Mouse (Mus musculus) small intestine, adult 2 months (tissue): ENCODE measurements around the gene Plppr3. TPM values are rescaled to one million over a fixed set of nuclear protein-coding genes. Genes with fewer than 3 reads are reported as not detected.
A peak's percentile ranks its signal among the peaks of the same experiment; 100 is the strongest.

Source experiments
- H3K27ac ChIP-seq: fragments of 200-500 bp; 2 replicates; pipeline ENCODE4 v1.5.1; 2012; ENCODE audit warnings: low read depth, low read length, control low read depth, inconsistent platforms; ENCODE audit not compliant: insufficient read depth
- H3K27me3 ChIP-seq: fragments of 200-500 bp; 2 replicates; pipeline ENCODE4 v1.6.1; 2012; ENCODE audit warnings: mild to moderate bottlenecking, moderate library complexity, low read length, inconsistent platforms; ENCODE audit not compliant: control insufficient read depth, insufficient read depth
- H3K36me3 ChIP-seq: fragments of 200-500 bp; 2 replicates; pipeline ENCODE4 v1.6.1; 2012; ENCODE audit warnings: mild to moderate bottlenecking, low read length, control low read depth, inconsistent platforms; ENCODE audit not compliant: control insufficient read depth, insufficient read depth
- H3K4me1 ChIP-seq: fragments of 200-500 bp; 2 replicates; pipeline ENCODE4 v1.6.1; 2012; ENCODE audit warnings: low read length, inconsistent platforms, mixed read lengths; ENCODE audit not compliant: control insufficient read depth, insufficient read depth, insufficient read length
- H3K4me3 ChIP-seq: fragments of 200-500 bp; 2 replicates; pipeline ENCODE4 v1.5.1; 2012; ENCODE audit warnings: low read depth, mild to moderate bottlenecking, control low read depth, inconsistent platforms, low read length, moderate library complexity
- CTCF ChIP-seq: fragments of 200-500 bp; IDR thresholded peaks from 2 replicates; pipeline ENCODE4 v1.5.1; 2012; ENCODE audit warnings: low read depth, mild to moderate bottlenecking, control low read depth, inconsistent platforms, low read length, moderate library complexity, mixed read lengths; ENCODE audit not compliant: insufficient replicate concordance, insufficient read length; ENCODE audit errors: extremely low read depth
- POLR2A ChIP-seq: fragments of 200-500 bp; IDR thresholded peaks from 2 replicates; pipeline ENCODE4 v1.6.1; 2012; ENCODE audit warnings: low read depth, mild to moderate bottlenecking, control low read depth, inconsistent platforms, low read length, moderate library complexity
- WGBS: fragments of 180-500 bp; shearing (Covaris S2); methylation state at CpG from one replicate; pipeline ENCODE4 v1.1.7; 2018; 5-methylcytosine and 5-hydroxymethylcytosine counted together
- polyA plus RNA-seq: library from polyadenylated mRNA; depleted of rRNA; stranded (reverse); fragments of >200 nt; gene quantifications from 2 replicates; pipeline ENCODE4 v1.2.3, GENCODE M21; 2012

The Plppr3 gene
- polyA plus RNA-seq, 1 experiment: 5.3 TPM

GRCm38 (mm10) chr10:79917532-79918100 lies 43.2 kb upstream of the Plppr3 start:
- Histone ChIP-seq H3K4me3 (no peak overlapping the region), H3K27me3 (peaks cover 12% of the 10 kb centered on the region; the same call in 1 of the 2 replicates), H3K36me3 (no peaks in the 10 kb centered on the region), H3K4me1 (peaks cover 30% of the 10 kb centered on the region), H3K27ac (no peak overlapping the region; the same call in 1 of the 2 replicates)
- 79% methylated on average over 5 of the region's 5 CpGs for WGBS
- no peak for TF ChIP-seq POLR2A
- TF ChIP-seq CTCF: no peak

DNA sequence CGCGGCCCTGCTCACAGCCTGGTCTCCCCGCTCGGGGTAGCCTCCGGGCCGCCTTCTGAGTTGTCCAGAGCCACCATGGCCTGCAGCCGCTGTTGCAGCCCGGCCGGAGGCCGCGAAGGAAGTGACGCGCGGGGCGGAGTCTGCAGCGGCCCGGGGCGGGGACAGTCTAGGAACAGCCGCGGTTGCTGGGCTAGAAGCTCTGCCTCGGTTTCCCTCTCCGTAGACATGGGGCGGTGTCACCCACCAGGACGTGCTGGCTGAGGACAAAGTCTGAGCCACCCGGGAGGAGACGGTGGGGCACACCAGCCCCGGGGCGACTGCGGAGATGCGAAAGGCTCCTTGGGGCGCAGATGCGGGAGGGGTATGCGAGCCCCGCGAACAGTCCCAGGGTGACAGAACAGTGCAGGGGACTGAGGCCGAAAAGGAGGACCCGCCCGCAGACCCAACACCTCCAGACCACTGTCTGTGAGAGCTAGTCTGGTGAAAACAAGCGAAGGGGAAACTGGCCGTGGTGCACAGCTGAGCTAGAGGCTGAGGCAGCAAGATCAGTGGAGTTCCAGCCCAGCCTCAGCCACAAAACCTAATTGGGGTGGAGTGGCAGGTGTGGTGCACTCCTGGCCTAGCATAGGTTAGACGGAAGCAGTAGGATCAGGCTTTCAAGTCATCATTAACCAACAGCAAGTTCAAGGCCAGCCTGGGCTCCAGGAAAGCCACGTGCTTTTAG lies 42.5 kb upstream of the Plppr3 start, which contains the start of gene Kiss1r:
Gene Kiss1r, plus strand, starts transcription at position 164 of the 724 bp plus-strand sequence.
- Histone ChIP-seq H3K4me1 (peaks cover 30% of the 10 kb centered on the region), H3K27me3 (peaks cover 12% of the 10 kb centered on the region; the same call in 1 of the 2 replicates), H3K4me3 (peak within 1 kb of the TSS; percentile 77), H3K27ac (peak within 1 kb of the TSS; percentile 31), H3K36me3 (0 out of 2 replicates have a peak, but pooled peaks cover 2% of the 10 kb centered on the region)
- WGBS: 1% methylated on average over 42 of the region's 42 CpGs
- TF ChIP-seq POLR2A (peak; percentile 91), CTCF (no peak)

GRCm38 (mm10) chr10:79916081-79916480 lies 41.6 kb upstream of the Plppr3 start:
- H3K27ac ChIP-seq: no peak overlapping the region
- peaks cover 4% of the 10 kb centered on the region; the same call in 1 of the 2 replicates for H3K27me3 ChIP-seq
- WGBS: 15% methylated on average over 8 of the region's 8 CpGs
- peaks cover 24% of the 10 kb centered on the region for H3K4me1 ChIP-seq
- no peak for TF ChIP-seq CTCF
- no peak for TF ChIP-seq POLR2A
- peak overlapping the region; percentile 77 for H3K4me3 ChIP-seq
- H3K36me3 ChIP-seq: 0 out of 2 replicates have a peak, but pooled peaks cover 2% of the 10 kb centered on the region

- no peak for TF ChIP-seq CTCF
- no peak for TF ChIP-seq POLR2A
- peaks cover 6% of the 10 kb centered on the region; the same call in 1 of the 2 replicates for H3K36me3 ChIP-seq
- WGBS: 20% methylated on average over 7 of the region's 7 CpGs
- no peak overlapping the region for H3K4me3 ChIP-seq
- H3K4me1 ChIP-seq: peaks cover 21% of the 10 kb centered on the region
- H3K27me3 ChIP-seq: no peaks in the 10 kb centered on the region
- 0 out of 2 replicates have a peak overlapping the region, but pooled peaks have one; percentile 34 for H3K27ac ChIP-seq
These were observed 40.6 kb upstream of the Plppr3 start for GRCm38 (mm10) chr10:79914948-79915596.

DNA sequence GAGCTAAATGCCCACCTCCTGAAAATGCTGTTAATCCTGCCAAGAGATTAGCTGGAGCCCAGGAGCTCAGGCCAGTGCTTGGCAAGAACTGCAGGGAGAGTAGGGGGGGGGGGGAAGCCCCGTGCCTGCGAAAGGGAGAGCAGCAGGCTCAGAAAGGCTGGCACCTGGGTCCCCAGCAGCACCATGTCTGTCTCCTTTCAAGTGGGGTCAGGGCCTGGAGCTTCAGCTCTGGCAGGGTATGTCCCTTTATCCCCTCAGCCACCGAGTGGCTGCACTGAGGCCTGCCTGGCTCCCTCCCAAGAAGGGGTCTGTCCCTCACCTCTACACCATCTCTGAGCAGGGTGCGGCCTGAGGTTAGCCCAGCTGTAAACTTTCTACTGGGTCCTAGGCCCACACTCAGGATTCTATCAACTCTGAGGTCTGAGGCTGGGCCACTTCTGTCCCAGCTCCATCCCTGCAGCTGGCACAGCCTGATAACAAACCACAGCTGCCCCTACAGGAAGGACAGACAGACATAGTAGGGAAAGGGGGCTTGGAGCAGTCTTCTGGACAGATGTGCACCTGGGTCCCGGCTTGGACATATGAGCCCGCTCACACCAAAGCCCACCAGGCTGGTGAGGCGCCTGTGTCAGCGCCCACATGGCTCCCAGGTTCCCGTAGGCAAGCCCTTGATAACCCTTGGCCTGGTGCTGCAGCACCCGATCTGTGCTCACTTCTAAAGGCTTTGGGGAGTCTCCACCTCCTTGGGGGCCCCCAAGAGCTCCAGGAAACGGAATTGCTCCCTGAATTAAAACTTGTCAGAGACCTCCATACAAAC lies 39.9 kb upstream of the Plppr3 start:
- TF ChIP-seq POLR2A (no peak), CTCF (no peak)
- 67% methylated on average over 11 of the region's 11 CpGs for WGBS
- no peaks in the 10 kb centered on the region for H3K27me3 ChIP-seq
- peaks cover 6% of the 10 kb centered on the region; the same call in 1 of the 2 replicates for H3K36me3 ChIP-seq
- 0 out of 2 replicates have a peak overlapping the region, but pooled peaks have one; percentile 21 for H3K27ac ChIP-seq
- peaks cover 20% of the 10 kb centered on the region for H3K4me1 ChIP-seq
- H3K4me3 ChIP-seq: no peak overlapping the region

- 78% methylated on average over 20 of the region's 20 CpGs for WGBS
- Histone ChIP-seq H3K4me1 (peaks cover 17% of the 10 kb centered on the region), H3K27ac (no peak overlapping the region), H3K27me3 (no peaks in the 10 kb centered on the region), H3K36me3 (peaks cover 6% of the 10 kb centered on the region; the same call in 1 of the 2 replicates), H3K4me3 (no peak overlapping the region)
- TF ChIP-seq POLR2A (no peak), CTCF (no peak)
These were observed 38.0 kb upstream of the Plppr3 start for GRCm38 (mm10) chr10:79912412-79912811.
